Mouse (Mus musculus) kidney, adult 8-10 months (tissue): ENCODE results near the gene Hfe2.
A peak's percentile ranks its signal among the peaks of the same experiment; 100 is the strongest.
"Not testable (repeated sequence)": the region's sequence is repeated elsewhere in the genome, so short reads cannot be mapped to it uniquely, and the experiment has no call there.

Experiments
- DNase-seq, 2 experiments: peaks; one replicate each; pipeline ENCODE4 v3.0.0; 2022

Gene Hfe2

GRCm38 (mm10) chr3:96524914-96525313 lies at the start of gene Hfe2:
Gene Hfe2, plus strand, starts transcription at chr3:96525172.
- DNase-seq: no peak

- no peak for DNase-seq
Measured at GRCm38 (mm10) chr3:96477084-96477483, 47.9 kb upstream of the Hfe2 start.

- DNase-seq: no peak
Measured at GRCm38 (mm10) chr3:96477558-96477957, 47.4 kb upstream of the Hfe2 start.

- no peak for DNase-seq
Measured at GRCm38 (mm10) chr3:96479249-96479648, 45.7 kb upstream of the Hfe2 start.

GRCm38 (mm10) chr3:96480684-96481270 lies 44.2 kb upstream of the Hfe2 start:
- DNase-seq: no peak

GRCm38 (mm10) chr3:96481856-96482255 lies 43.1 kb upstream of the Hfe2 start:
- DNase-seq: no peak

GRCm38 (mm10) chr3:96482451-96482850 lies 42.5 kb upstream of the Hfe2 start:
- no peak for DNase-seq

- DNase-seq: not testable (repeated sequence)
Measured at GRCm38 (mm10) chr3:96483044-96483443, 41.9 kb upstream of the Hfe2 start.

- no peak for DNase-seq
Measured at GRCm38 (mm10) chr3:96483946-96484345, 41.0 kb upstream of the Hfe2 start.

GRCm38 (mm10) chr3:96484921-96485320 lies 40.1 kb upstream of the Hfe2 start:
- no peak for DNase-seq

GRCm38 (mm10) chr3:96485361-96485760 lies 39.6 kb upstream of the Hfe2 start:
- DNase-seq: no peak

GRCm38 (mm10) chr3:96486064-96486827 lies 38.7 kb upstream of the Hfe2 start:
- not testable (repeated sequence) for DNase-seq

GRCm38 (mm10) chr3:96486828-96487559 lies 38.0 kb upstream of the Hfe2 start:
- DNase-seq: not testable (repeated sequence)

- peak in 1 of 2 experiments; percentile 26 for DNase-seq
Measured at GRCm38 (mm10) chr3:96487596-96488289, 37.2 kb upstream of the Hfe2 start.

GRCm38 (mm10) chr3:96488290-96488906 lies 36.6 kb upstream of the Hfe2 start:
- not testable (repeated sequence) for DNase-seq

GRCm38 (mm10) chr3:96488907-96489629 lies 35.9 kb upstream of the Hfe2 start:
- not testable (repeated sequence) for DNase-seq

- not testable (repeated sequence) for DNase-seq
Measured at GRCm38 (mm10) chr3:96489636-96490035, 35.3 kb upstream of the Hfe2 start.

GRCm38 (mm10) chr3:96494456-96494855 lies 30.5 kb upstream of the Hfe2 start:
- DNase-seq: not testable (repeated sequence)

- DNase-seq: no peak
Measured at GRCm38 (mm10) chr3:96494912-96495311, 30.1 kb upstream of the Hfe2 start.

GRCm38 (mm10) chr3:96495490-96496210 lies 29.3 kb upstream of the Hfe2 start:
- no peak for DNase-seq

GRCm38 (mm10) chr3:96496216-96496615 lies 28.8 kb upstream of the Hfe2 start:
- DNase-seq: no peak
